Mouse (Mus musculus) kidney, adult 18-20 months (tissue): ENCODE data around the gene Bach2.

ENCODE experiments used
- DNase-seq: peaks from one replicate; pipeline ENCODE4 v3.0.0; 2021

Bach2 gene

DNA sequence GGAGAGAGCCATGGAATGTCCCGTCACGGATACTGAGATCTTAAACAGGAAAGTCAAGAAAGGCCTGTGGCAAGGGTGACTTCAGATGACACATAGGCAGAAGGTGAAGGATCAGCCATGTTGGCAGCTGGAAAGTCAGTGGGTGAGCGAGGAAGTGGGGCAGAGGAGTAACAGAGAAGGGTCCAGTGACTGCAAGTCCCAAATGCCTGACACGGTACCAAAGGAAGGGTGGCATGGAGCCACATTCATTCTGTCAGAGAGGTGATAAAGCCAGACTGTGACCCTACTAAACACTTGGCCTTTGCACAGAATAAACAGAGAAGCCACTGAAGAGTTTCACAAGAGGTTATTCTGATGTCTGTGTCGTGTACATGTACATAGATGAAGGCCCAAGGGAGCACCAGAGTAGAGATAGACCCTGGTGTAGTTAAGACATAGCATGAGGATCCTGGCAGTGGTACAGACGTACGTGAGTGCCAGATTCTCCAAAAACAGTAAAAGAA lies 267.8 kb downstream of the Bach2 start:
- no peak for DNase-seq

DNA sequence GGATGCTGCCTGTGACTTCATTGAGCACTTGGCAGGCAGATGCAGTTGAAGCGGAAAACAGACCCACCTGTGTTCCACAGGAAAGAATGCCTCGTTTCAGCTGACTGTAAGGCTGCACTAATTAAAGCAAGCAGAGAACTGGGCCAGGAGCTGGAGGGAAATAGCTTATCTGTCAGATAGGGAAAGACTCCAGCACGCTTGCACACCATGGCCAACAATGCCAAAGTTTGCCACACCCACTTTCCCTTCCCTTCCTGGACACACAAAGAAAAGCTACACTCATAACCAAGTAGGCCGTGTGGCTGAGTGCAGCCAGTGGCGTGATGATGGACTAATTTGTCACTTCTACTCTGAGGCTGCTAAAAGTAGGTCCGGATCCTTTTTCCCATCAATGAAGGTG lies 268.4 kb downstream of the Bach2 start:
- peak; percentile 14 for DNase-seq

DNA sequence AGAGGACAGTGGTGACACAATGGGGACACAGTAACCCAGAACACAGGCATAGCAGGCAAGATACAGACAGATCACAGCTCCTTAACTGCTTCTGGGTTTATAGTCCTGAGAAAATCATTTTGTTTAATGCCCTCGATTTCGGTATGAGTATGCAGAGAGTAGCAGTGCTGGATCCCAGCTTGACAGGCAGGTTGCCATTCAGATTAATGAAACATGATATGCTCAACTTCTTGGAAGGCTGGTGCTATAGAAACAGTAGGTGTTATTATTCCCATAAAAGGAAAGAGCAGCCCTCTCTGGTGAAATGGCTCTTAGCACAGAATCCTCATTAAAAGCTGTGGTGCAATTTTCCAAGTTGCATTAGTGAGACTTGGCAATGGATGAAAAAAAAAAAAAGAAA lies 270.0 kb downstream of the Bach2 start:
- DNase-seq, result no peak

DNA sequence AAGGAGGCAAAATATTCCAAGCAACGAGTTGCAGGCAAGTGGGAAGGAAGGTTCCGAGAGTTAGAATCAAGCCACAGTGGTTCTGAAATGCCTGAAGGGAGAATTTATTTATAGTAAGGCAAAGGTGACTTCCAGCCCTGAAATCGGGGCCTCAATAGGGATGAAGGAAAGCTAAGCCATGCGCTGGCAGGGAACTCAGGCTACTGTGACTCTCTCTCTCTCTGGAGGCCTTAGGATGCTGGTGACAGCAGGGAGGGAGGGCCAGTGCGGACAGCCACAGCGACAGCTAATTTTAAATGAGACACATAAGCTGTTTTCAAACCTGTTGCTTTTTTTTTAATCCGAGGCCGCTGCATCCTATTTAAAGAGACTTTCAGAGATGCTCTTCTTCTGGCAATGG lies 270.4 kb downstream of the Bach2 start:
- DNase-seq, result no peak

DNA sequence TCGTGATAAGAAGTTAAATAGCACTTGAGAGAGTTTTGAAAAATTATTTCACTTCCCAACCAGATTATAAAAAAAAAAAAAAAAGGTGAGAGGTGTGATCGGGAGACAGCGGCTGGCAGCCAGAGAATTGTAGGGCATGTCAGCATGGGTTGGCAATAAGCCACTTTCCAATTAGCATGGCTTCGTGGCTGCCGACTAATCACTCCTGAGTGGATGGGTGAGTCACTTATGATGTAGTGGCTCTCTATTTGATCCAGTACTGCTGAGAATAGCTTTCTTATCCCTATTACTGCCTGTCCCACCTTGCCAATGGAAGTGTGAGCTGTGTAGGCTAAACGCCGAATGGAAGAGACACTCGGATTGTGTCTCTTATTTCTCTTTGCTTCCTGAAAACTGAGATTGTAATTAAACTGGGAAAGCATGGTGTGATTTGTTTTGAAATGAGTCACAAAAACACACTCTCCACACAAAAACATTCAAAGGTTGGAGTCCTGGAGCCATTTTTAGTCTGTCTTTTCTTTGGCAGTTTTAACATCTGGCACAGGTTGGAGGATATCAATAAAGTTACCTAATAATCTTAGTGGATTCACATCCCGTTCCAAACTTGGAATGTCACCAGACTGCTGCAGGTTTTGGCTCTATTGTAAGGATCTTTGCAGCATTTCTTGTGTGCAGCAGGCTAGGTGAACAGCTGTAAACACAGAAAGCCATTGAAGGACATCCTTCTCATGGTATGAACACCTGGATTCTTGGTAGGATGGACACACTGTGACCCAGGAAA lies 271.4 kb downstream of the Bach2 start:
- DNase-seq, result no peak

DNA sequence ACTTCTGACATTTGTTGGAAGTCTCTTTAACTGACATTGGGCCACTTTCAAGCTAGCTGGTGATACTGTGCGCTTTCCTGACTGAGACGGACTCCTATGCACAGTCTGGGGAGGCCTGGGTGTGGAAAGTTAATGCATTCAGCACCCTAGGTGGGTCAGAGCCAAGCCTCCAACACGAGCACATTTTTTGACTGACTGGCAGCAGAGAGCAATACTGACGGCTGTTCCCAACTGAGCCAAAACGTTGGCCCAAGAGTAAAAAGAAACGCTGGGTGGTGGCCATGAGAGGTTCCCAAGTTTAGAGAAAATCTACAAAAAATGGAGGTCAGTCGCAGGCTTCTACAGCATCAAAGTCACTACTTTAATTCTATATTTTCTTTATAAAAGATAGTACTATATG lies 272.3 kb downstream of the Bach2 start:
- no peak for DNase-seq

DNA sequence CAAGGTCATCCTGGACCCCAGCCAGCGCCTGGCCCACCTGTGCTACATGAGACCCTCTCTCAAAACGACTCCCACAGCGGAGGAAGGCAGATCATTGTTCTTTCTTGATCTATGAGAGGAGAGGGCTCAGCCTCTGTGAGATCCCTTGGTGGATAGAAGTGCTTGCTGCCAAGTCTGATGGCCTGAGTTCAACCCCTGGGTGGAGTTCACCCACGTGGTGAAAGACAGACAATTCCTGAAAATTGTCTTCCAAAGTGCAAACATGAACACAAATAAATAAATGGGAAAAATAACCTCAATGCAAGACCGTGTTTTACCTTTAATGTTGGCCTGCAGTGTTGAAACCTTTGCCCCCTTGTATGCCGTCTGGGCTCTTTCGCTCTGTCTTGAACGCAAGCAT lies 277.5 kb downstream of the Bach2 start:
- DNase-seq, result no peak

DNA sequence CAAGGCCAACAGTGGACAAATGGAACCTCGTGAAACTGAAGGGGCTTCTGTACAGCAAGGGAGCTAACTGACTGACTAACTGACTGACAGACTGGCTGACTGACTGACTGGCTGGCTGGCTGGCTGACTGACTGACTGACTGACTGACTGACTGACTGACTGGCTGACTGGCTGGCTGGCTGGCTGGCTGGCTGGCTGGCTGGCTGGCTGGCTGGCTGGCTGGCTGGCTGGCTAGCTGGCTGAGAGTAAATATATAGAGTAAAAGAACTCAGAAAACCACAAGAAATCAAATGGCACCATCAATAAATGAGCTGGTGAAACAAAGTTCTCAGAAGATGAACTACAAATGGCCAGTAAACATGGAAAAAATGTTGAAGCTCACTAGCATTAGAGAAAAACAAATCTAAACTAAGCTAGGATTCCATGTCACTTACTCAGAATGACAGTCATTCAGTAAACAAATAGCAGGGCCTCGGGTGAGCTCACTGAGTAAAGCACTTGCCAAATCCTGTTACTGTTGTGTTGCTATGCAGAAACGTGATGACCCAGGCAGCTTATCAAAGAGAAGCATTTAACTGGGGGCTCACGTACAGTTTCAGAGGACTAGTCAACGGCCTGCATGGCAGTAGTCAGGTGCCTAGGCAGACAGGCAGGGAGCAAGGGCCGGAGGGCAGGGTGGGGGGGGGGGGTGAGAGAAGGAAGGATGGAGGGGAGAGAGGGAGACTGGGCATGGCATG lies 280.4 kb downstream of the Bach2 start:
- DNase-seq, result no peak

DNA sequence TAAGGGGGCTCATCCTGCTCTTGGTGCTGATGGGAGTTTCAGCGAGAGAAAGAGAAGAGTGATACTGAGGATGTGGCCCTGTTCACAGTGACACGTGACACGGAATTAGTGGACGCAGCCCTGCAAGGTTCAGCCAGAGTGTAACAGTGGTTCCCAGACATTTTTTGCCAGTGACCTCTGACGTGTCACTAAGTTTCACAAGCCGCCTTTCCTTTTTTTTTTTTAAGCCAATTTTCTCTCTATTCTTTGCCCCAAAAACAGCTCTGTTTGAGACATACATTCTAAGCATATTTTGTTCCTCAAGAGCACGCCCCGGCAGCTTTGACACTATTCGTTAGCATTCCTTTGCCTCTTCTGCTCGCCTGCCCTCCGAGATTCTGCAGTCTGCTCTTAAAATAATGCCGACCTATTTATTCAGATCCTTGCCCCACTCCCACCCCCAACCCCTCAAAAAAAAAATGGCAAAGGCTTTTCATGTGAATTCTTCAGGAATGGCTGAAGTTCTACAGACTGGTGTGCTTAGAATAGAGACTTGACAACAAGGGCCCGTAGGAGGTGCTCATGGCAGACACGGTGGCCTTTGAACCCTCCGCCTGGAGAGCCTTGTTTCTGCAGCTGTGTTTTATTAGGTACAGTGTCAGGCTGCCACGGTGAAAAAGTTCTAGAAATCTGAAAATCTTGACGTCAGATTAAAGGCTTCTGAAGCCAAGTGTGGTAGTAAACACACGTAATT lies 282.2 kb downstream of the Bach2 start:
- DNase-seq, result peak; percentile 44

DNA sequence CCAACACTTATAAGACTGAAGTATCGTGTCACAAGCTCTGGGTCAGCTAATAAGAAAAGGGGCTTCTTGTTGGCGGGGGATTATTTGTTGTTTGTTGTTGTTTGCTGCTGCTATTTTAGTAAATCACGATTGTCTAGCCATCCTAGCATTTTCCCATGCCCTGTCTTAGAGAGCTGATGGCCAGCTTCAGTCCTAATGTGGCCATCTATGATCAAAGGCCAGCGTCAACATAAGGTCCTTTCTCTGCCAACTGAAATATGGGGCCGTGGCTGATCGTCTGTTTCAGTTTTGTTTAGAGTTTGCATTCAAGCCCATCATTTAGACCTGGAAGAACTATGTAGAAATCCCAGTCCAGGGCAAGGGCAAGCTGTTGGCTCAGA lies 282.7 kb downstream of the Bach2 start:
- DNase-seq, result no peak

DNA sequence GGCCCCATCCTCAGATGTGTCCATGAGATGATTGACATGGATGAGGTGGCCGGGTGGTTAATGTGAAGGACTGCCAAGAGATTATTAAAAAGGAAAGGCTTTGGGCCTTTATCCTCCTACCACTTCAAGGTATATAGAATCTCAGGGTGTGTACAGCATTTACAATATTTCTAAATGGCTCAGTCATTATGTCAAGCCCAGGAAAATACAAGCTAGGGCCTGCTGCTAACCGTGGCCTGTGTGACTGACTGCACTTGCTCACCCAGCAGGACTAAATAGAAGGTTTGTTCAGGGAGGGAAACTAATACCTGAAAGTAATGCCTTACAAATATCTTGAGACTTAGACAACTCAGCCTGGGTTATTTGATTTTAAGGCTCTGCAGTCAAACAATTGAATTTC lies 283.4 kb downstream of the Bach2 start:
- no peak for DNase-seq

DNA sequence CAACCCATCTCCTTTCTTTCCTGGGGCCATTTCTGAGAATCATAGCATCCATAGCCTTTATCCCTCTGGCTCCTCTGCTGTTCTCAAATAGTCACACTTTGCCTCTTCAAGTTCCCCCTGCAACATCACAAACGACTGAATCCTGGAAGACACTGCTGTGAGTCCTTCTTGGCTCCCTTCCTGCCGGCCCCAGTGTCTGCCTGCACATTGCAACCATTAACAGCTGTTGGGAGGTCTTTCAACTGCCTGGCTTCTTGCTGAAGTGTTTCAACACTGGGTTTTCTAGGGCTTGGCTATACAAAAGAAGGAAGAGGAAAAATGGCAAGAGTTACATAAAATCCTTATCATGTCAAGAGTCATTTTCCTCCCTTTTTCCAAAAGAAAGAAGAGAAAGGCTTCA lies 285.7 kb downstream of the Bach2 start:
- no peak for DNase-seq

DNA sequence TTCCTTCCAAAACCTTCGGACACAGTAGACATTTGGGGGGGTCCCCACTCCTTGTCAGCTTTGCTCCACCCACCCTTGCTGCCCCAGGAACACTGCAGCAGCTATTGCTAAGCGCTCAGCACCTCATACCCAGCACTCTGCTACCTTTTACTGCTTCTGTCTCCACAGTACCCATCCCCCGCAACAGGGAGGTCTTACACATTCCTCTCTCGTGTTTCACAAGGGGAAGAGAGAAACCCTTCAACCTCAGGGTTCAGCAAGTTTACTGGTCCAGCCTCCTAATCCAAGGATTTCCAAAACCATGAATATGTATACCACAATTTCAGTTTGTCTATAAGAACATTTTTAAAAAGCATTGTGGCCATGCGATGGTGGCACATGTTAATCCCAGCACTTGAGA lies 286.4 kb downstream of the Bach2 start:
- DNase-seq, result no peak

DNA sequence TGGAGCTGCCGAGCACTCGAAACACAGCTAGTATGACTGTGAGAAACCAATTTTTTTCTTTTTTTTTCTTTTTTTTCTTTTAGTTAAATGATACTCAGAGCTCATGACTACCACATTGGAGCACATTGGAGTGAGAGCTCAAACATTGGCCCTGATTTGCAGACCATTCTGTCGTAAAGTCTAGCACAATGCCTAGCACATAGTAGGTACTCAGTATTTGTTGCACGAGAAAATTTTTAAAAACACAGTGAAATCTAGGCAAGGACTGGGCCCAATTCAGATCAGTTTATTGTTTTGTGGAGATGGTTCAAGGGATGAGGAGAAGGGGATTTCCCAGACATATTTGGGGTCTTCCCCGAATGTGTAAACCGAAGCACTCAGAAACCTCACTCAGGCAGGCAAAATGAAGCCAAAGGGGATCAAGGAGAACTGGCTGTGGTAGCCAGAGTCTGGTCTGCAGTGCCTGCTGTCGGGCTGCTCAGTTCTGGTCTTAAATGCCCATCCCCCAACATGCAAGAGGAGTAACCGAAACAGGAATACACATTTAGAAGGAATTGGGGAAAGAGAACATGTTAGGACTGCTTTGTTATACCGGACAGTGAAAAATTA lies 287.7 kb downstream of the Bach2 start:
- no peak for DNase-seq

DNA sequence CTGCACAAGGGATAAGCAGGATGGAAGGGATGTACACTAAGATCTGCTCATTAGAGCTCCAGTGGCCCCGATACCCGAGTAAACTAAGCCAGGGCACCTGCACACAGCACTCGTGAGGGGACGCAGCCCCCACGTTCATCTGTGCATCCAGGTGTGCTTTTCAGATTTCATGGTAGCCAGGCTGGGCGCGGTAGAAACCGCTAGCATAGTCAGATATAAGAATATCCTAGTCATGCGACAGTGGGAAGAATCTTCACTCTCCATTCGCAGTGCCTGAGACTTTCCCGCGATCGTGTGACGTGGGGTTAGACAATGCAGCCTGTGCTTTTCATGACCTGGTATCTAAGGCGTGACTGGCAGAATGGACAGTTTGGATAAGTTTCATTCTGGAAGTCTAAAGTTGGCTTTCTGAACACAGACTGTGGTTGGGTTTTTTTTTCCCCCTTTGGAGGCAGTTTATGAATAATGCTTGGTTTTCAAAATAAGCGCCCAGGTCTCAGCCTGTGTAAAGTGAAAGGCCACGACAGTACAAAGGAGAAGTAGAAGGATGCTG lies 290.9 kb downstream of the Bach2 start:
- DNase-seq, result no peak

DNA sequence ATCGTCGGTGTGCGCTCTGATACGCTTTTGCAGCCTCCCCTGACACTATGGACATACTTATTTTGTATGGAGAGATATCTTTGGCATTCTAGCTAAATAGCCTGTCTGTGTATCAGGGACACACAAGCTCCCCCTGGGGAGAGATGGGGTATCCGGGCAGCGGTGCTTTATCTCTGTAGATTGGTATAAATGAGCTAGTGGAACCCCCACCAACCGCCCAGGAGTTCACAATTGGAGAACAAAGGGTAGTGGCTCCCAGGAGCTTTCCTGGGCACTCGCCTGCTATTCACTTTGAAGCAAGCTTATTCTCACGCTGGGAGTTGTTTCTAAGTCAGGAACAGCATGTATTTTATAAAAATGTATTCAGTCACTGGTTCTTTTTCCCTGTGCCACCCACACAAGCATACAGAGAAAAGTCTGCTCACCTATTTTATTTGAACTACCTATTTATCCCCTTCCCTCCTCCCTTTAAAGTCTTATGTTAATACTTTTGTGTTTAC lies 291.9 kb downstream of the Bach2 start:
- DNase-seq, result no peak

DNA sequence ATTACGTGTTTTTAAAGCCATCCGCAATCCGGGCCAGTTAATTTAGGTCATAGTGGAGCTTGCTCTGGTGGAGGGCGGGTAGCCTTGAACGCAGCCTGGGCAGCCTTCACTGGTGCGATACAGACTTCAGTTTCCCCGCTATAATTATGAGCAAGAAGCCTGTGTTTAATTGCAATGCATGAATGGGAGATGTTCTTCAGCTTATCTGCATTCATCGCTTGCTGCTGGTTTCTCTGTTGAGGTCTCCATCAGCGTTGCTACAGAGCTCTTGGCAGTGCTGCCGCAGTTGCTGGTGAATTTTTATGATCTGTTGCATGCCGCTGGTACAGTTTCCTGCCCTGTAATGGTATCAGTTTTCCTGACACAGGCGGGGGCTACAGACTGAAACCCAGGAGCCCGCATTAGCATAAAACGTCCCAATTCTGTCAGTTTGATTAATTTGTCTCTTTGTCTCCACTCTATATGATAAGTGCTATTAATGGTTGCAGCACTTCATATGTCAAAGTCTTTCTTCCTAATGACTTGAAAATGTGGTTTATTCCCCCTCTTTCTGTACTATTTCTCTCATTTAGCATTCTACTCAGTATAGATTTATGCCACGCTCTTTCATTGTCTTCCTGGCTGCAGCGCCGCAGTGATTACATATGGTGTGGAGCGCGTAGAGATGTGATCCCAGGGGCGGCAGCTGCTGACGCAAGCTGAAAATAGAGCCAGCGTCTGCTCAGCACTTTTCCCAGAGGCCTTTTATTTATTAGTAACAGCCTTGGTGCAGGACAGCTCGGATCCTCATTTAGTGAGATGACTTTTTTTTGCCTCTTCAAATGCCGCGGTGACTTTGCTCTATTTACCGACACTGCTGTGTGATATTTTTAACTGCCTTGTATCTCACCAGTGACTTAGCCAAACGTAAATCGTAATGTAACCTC lies 292.6 kb downstream of the Bach2 start:
- DNase-seq, result peak; percentile 37

DNA sequence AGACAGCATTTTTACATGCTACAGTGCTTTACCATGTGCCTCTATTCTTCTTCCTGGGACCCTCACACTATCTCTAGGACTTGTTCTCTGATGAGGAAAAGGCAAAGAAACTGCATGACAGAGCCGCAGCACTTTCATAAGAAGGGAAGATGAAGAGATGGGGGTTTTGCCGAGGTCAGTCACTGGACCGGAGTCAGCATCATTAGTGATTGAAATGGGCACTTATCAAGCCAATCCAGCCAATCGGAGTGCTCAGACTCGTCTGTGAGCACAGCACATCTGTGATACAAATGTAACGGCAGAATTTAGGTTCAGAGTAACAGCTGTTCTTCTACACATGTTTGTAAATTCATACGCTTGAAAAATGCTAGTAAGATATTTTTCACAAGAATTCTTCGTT lies 293.5 kb downstream of the Bach2 start:
- no peak for DNase-seq

DNA sequence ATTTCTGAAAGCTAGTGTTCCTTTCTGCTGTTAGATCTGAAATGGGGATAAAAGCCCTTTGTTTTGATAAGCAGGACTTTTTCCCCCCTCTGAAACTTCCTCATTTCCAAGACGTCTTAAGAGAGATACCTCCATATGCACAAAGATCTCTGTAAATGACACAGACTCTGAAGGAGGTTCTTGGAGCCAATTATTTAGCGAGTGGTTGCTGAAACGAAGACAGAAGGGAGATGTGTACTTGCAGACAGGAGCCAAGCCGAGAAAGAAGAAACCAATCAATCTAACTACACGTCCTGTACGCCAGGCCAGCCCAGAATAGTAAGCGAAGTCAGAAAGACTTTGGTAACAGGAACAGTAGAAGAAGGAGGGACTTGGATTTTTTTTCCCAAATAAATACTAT lies 295.1 kb downstream of the Bach2 start:
- no peak for DNase-seq

DNA sequence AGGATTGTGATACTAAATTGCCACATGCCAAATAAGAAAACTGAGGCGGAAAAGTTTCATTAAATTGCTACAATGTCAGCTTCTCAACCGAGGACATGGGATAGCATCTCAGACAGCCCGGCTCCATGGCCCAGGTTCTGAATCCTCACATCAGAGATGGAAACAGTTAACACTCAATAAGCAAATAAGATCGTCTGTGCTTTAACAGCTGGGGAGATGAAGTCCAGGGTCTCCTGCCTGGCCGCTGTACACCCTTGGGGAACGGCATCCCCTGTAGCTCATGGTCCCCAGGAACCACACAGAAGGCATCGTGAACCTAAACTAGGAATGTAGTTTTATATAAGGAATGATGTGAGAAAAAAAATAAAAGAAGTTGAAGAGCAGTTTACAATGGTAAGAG lies 297.0 kb downstream of the Bach2 start:
- DNase-seq, result no peak

DNA sequence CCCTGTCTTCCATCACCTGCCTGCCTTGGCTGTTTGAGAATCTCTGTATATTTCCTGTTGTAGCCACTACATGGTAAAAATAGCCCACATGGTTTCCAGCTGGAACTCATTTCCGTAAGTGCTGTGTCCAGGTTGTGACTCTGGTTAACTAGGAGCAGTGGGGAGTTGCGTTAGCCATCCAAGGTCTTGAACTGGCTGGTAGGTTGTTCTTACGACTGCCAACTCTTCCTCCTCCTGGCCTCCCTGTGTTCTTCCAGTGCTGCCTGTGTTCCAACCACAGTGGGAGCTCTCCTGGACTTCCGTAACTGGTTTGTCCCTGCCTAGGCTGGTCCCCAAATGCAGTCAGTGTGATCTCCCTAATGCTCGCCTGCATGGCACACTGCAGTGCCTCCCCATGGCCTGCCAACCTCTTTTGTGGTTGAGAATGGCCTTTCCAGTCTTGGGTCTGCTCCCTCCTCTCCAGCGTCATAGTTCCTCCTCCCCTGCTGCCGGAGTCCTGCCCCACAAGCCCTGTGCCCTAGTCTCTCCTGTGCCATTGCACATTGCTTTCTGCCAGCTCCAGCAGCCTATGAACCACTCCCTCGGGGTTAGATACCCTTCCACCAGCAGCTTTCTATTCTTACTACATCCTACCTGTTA lies 298.4 kb downstream of the Bach2 start:
- peak; percentile 20 for DNase-seq
